Mouse (Mus musculus) G1E (cell line): ENCODE measurements at regions not wholly inside any gene's neighbourhood (a gene's known extent, or its start where the extent isn't known, plus 50 kb on each side); places are given as distances from the start of the nearest gene placed in this dataset.

ENCODE experiments used
- ATAC-seq: 2 replicates; pipeline ENCODE4 v1.8.0; 2016; ENCODE audit warnings: mild to moderate bottlenecking; ENCODE audit not compliant: insufficient number of reproducible peaks, poor library complexity, low FRiP score, severe bottlenecking; ENCODE audit errors: extremely low read depth
- DNase-seq: peaks from one replicate; pipeline ENCODE4 v3.0.0; 2012; ENCODE audit warnings: low spot score
- H3K27me3 ChIP-seq: 2 replicates; pipeline ENCODE4 v1.6.1; 2012; ENCODE audit warnings: mild to moderate bottlenecking, low read length, inconsistent platforms; ENCODE audit not compliant: insufficient read depth
- H3K36me3 ChIP-seq: replicated peaks from 2 replicates; pipeline ENCODE3; 2012; ENCODE audit warnings: mild to moderate bottlenecking, inconsistent platforms
- H3K4me1 ChIP-seq: 2 replicates; pipeline ENCODE4 v1.6.1; 2012; ENCODE audit warnings: low read depth, low read length, inconsistent platforms, mixed read lengths; ENCODE audit not compliant: insufficient read depth
- H3K4me3 ChIP-seq: 2 replicates; pipeline ENCODE4 v1.5.1; 2012; ENCODE audit warnings: low read depth, mild to moderate bottlenecking, inconsistent platforms, low read length, moderate library complexity, mixed read lengths
- H3K9me3 ChIP-seq: replicated peaks from 2 replicates; pipeline ENCODE4 v1.6.1; 2012; ENCODE audit warnings: inconsistent platforms
- CTCF ChIP-seq: IDR thresholded peaks from 2 replicates; pipeline ENCODE4 v1.5.1; 2012; ENCODE audit warnings: low read depth, low read length, inconsistent platforms, mixed read lengths
- GATA1 ChIP-seq: IDR thresholded peaks from 2 replicates; pipeline ENCODE4 v1.6.1; 2012; ENCODE audit warnings: borderline replicate concordance, low read length, inconsistent platforms, mixed read lengths
- GATA2 ChIP-seq: IDR thresholded peaks from 2 replicates; pipeline ENCODE4 v1.6.1; 2012; ENCODE audit warnings: low read depth, low read length, inconsistent platforms, borderline replicate concordance
- POLR2AphosphoS5 ChIP-seq: IDR thresholded peaks from 2 replicates; pipeline ENCODE4 v1.6.1; 2012; ENCODE audit warnings: low read depth, low read length, inconsistent platforms; ENCODE audit not compliant: insufficient replicate concordance
- TAL1 ChIP-seq: conservative IDR thresholded peaks from 2 replicates; pipeline ENCODE4 v1.6.1; 2012; ENCODE audit warnings: low read depth, low read length, inconsistent platforms, mixed read lengths

DNA sequence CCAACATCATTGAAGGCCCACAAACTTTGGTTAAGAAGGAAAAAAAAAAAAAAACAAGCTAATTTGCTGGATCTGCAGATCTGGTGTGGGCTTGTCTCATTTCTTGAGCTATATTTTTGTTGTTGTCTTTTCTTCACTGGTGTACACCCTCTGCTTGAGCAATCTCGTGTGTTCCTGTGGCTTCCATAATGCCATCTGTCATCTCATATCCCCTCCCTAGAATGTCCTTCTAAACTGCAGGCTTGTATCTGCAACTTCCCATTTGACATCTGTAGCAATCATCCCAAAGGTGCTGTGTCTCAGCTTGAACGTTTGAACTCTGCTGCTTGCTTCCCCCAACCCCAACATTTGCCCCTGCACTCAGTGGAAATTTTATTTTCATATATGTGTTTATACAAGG is 170.1 kb downstream of the Pfkfb3 start:
- no peaks in the 10 kb centered on the region for H3K4me1 ChIP-seq
- TF ChIP-seq GATA1 (no peak), POLR2AphosphoS5 (no peak), GATA2 (no peak)

DNA sequence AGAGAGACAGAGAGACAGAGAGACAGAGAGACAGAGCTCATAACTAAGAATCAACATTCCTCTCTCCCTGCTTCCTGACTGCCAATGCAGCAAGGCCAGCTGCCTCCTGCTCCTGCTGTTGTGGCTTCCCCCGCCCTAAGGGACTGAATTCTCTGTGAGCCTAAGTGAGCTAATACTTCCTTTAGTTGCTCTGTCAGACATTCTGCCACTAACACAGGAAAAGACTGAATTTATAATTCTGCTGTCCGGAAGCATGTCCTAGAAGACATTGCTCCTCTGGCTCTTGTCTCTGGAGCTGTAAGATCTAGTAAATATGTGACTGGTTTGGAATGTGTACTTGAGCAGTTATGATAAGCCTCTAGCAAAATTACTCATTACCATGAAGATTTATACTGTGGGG is 176.7 kb downstream of the Pfkfb3 start:
- H3K4me3 ChIP-seq: no peak overlapping the region
- no peaks in the 10 kb centered on the region for H3K4me1 ChIP-seq
- no peak for ATAC-seq

More for the DNA sequence above, 170.1 kb downstream of the Pfkfb3 start:
- 0 out of 2 replicates have a peak, but pooled peaks cover 2% of the 10 kb centered on the region for H3K27me3 ChIP-seq
- no peaks in the 10 kb centered on the region for H3K9me3 ChIP-seq
- no peak for ATAC-seq
- H3K36me3 ChIP-seq: no peaks in the 10 kb centered on the region
- no peak overlapping the region for H3K4me3 ChIP-seq
- no peak for DNase-seq

DNA sequence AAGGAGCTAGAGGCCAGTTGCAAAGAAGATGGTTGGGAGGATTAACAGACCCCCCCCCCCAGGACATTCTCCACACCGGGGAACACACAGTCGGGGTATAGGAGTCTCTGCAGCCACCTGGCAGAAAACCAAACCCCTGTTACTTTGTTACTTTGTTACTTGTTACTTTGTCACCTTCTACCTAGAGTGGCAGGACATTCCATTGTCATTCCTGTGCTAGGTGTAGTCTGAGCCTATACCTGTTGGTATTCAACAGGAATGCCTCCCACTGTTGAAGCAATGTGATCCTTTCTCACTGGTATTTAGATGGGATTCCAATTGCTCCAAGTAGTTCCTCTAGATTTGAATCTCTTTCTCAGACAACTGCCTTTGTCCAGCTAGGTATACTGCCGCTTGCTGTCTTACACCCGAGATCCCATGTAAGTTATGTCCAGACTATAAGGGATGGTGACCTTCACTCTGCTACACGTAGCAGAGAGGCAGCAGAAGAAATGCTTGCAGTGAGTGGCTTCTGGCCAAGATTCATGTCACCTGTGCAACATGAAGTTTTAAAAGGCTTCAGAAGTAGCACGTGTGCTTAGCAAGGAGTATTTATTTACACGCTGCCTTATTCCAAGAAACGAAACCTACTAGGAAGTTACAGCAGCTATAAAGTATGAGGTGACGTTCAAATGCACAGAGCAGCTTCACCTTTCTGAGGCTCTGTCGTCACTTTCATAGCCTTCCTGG is 178.0 kb downstream of the Pfkfb3 start:
- no peaks in the 10 kb centered on the region for H3K4me1 ChIP-seq
- no peak for ATAC-seq
- H3K36me3 ChIP-seq: no peaks in the 10 kb centered on the region
- no peaks in the 10 kb centered on the region for H3K27me3 ChIP-seq
- no peaks in the 10 kb centered on the region for H3K9me3 ChIP-seq
- DNase-seq: no peak
- no peak for TF ChIP-seq CTCF
- no peak for TF ChIP-seq TAL1
- no peak for TF ChIP-seq GATA2
- no peak for TF ChIP-seq GATA1
- TF ChIP-seq POLR2AphosphoS5: no peak
- no peak overlapping the region for H3K4me3 ChIP-seq

More for the DNA sequence above, 176.7 kb downstream of the Pfkfb3 start:
- no peaks in the 10 kb centered on the region for H3K9me3 ChIP-seq
- no peak for TF ChIP-seq CTCF
- no peak for TF ChIP-seq GATA2
- TF ChIP-seq POLR2AphosphoS5: no peak
- no peak for TF ChIP-seq GATA1
- no peak for TF ChIP-seq TAL1
- 0 out of 2 replicates have a peak, but pooled peaks cover 2% of the 10 kb centered on the region for H3K27me3 ChIP-seq
- no peak for DNase-seq
- H3K36me3 ChIP-seq: no peaks in the 10 kb centered on the region

DNA sequence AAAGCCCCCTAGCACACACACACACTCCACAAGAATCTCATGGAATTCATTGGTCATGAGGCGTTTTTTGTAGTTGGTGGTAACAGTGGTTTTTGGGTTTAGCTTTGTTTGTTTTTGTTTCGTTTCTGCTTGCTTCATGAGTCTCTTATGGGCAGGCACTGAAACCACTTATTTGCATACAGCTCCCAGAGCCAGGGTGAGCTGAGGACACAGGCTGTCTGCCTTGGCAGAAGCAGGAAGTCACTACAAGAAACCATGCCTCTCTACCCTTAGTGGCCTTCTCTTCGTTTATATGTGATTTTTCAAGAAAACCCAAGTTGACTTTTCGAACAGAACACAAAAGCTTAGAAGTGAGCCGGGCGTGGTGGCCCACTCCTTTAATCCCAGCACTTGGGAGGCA is 178.8 kb downstream of the Pfkfb3 start:
- ATAC-seq: peak; percentile 78
- TF ChIP-seq TAL1 (no peak), GATA2 (no peak), CTCF (no peak), GATA1 (no peak), POLR2AphosphoS5 (no peak)
- H3K9me3 ChIP-seq: no peaks in the 10 kb centered on the region
- H3K27me3 ChIP-seq: no peaks in the 10 kb centered on the region
- no peaks in the 10 kb centered on the region for H3K36me3 ChIP-seq
- H3K4me3 ChIP-seq: no peak overlapping the region
- DNase-seq: no peak
- no peaks in the 10 kb centered on the region for H3K4me1 ChIP-seq

DNA sequence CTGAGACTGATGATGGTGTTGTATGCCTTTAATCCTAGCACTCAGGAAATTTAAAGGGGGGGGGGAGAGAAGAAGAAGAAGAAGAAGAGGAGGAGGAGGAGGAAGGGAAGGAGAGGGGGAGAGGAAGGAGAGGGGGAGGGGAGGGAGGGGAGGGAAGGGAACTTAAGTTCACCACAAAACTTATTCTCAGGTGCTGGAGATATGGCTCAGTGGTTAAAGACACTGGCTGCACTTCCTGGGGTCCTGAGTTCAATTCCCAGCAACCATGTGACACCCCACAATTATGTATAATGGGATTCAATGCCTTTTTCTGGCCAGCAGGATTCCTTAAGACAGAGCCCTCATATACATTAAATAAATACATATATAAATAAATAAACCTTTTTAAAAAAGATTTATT is 183.6 kb downstream of the Pfkfb3 start:
- TF ChIP-seq TAL1 (no peak), GATA1 (no peak)
- H3K27me3 ChIP-seq: 0 out of 2 replicates have a peak, but pooled peaks cover 4% of the 10 kb centered on the region
- no peaks in the 10 kb centered on the region for H3K9me3 ChIP-seq
- no peak for DNase-seq
- ATAC-seq: no peak
- H3K4me1 ChIP-seq: no peaks in the 10 kb centered on the region
- H3K36me3 ChIP-seq: no peaks in the 10 kb centered on the region
- H3K4me3 ChIP-seq: no peak overlapping the region

DNA sequence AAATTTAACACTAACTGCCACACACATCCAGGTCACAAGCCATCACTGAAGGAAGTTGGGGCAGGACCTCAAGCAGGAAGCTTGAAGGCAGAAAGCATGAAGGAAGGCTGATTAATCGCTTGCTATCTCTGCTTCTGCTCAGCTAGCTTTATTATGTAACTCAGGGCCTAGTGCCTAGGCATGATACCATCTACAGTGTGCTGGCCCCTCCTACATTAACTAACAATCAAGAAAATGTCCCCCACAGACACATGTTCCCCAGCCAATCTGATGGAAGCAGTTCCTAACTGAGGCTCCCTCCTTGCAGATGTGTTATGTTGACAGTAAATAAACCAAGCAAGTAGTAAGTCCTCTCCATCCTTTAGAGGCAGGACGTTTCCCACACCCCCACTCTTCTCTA is 186.6 kb downstream of the Pfkfb3 start:
- no peaks in the 10 kb centered on the region for H3K36me3 ChIP-seq
- H3K27me3 ChIP-seq: 0 out of 2 replicates have a peak, but pooled peaks cover 4% of the 10 kb centered on the region
- ATAC-seq: no peak
- TF ChIP-seq CTCF: no peak
- TF ChIP-seq POLR2AphosphoS5: no peak
- TF ChIP-seq GATA1: no peak
- no peak for TF ChIP-seq TAL1
- TF ChIP-seq GATA2: no peak
- no peak overlapping the region for H3K4me3 ChIP-seq
- H3K9me3 ChIP-seq: no peaks in the 10 kb centered on the region
- H3K4me1 ChIP-seq: no peaks in the 10 kb centered on the region
- DNase-seq: no peak

DNA sequence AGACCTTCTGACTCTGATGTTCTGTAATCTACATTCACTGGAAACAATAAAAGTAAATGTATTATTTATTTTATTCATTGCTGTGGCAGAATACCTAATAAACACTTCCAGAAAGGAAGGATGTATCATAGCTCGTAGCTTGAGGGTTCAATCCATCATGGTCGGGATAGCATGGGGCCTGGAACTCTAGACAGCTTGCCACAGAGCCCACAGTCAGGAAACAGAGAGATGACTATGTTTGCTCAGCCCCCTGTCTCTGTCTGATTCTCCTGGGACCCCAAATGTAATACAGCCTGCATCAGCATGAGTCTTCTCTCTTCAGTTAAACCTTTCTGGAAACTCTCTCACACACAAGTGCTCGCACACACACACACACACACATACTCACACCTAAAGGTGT is 188.1 kb downstream of the Pfkfb3 start:
- Histone ChIP-seq H3K36me3 (no peaks in the 10 kb centered on the region), H3K4me1 (no peaks in the 10 kb centered on the region), H3K4me3 (no peak overlapping the region), H3K9me3 (no peaks in the 10 kb centered on the region), H3K27me3 (0 out of 2 replicates have a peak, but pooled peaks cover 4% of the 10 kb centered on the region)
- no peak for ATAC-seq
- DNase-seq: no peak
- no peak for TF ChIP-seq POLR2AphosphoS5
- TF ChIP-seq GATA2: no peak
- TF ChIP-seq CTCF: no peak
- TF ChIP-seq TAL1: no peak
- no peak for TF ChIP-seq GATA1
